Mouse (Mus musculus) hindbrain, embryonic 13.5 days (tissue): Measurements from ENCODE around the gene Gm20388. TPM values are rescaled to one million over a fixed set of nuclear protein-coding genes. Genes with fewer than 3 reads are reported as not detected.

ENCODE experiments used
- ATAC-seq: fragments of 200-750 bp; cut with Nextera tagmentation; 2 replicates; pipeline ENCODE4 v1.8.0; 2017; ENCODE audit warnings: moderate TSS enrichment; ENCODE audit not compliant: low FRiP score
- H3K27ac ChIP-seq: fragments of 300-500 bp; sonication (generic); 2 replicates; pipeline ENCODE4 v1.5.1; 2015; ENCODE audit warnings: inconsistent platforms, mild to moderate bottlenecking, moderate library complexity
- H3K27me3 ChIP-seq: fragments of 300-500 bp; sonication (generic); 2 replicates; pipeline ENCODE4 v1.6.1; 2015; ENCODE audit warnings: mild to moderate bottlenecking, inconsistent platforms
- H3K36me3 ChIP-seq: fragments of 300-500 bp; sonication (generic); 2 replicates; pipeline ENCODE4 v1.6.1; 2015; ENCODE audit warnings: mild to moderate bottlenecking, inconsistent platforms
- H3K4me1 ChIP-seq: fragments of 300-500 bp; sonication (generic); replicated peaks from 2 replicates; pipeline ENCODE4 v1.6.1; 2015; ENCODE audit warnings: inconsistent platforms
- H3K4me2 ChIP-seq: fragments of 300-500 bp; sonication (generic); 2 replicates; pipeline ENCODE4 v1.6.1; 2015; ENCODE audit warnings: inconsistent platforms, mild to moderate bottlenecking, moderate library complexity
- H3K4me3 ChIP-seq: fragments of 300-500 bp; sonication (generic); 2 replicates; pipeline ENCODE4 v1.5.1; 2015; ENCODE audit warnings: mild to moderate bottlenecking, inconsistent platforms
- H3K9ac ChIP-seq: fragments of 300-500 bp; sonication (generic); 2 replicates; pipeline ENCODE4 v1.6.1; 2015; ENCODE audit warnings: mild to moderate bottlenecking, inconsistent platforms
- H3K9me3 ChIP-seq: fragments of 300-500 bp; sonication (generic); 2 replicates; pipeline ENCODE4 v1.6.1; 2016; ENCODE audit warnings: inconsistent platforms
- WGBS: fragments of 180-500 bp; shearing (Covaris S2); methylation state at CpG from one replicate; pipeline ENCODE4 v1.1.7; 2015; 5-methylcytosine and 5-hydroxymethylcytosine counted together
- polyA plus RNA-seq: library from polyadenylated mRNA; unstranded; fragments of >200 nt; fragmentation: Nextera tagmentation; extraction: Ambion mirVana; gene quantifications from 2 replicates; pipeline ENCODE4 v1.2.1, GENCODE M21; 2015

The Gm20388 gene
- polyA plus RNA-seq, 1 experiment from 2014 or later, result 1.9 TPM

DNA sequence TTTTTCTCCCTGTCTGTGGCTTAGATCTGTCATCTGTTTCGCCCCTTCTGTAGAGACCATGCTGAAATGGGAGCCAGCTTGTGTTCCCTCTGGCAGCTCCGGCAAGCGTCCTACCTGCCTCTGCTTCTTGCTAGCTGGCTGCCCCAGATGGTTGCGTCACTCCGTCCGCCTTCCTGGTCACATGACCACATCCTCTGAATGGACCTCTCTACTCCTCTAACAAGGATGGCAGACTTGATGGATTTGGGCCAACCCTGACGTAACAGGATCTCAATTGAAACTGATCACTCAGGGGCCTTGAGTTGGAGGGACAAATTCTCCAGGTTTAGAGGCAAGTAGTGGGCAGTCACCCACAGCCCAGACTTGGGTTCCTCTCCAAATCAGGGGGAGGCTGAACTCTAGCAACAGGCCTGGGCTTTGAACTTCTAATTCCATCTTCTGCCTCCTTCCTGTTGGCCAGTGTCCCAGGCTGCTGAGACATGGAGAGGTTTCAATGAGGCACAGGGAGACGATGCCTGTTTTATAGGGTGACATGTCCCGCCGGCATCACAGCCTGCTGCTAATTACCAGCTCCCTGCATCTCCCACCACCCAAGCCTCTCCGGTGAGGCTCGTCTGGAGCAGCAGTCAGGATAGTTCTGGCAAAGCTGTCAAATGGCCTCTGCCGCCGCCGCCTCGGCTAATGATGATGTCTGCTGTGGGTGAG lies 2279.9 kb downstream of the Gm20388 start:
- Histone ChIP-seq H3K27me3 (no peaks in the 10 kb centered on the region), H3K4me3 (no peak overlapping the region), H3K36me3 (no peaks in the 10 kb centered on the region), H3K4me1 (peaks cover 36% of the 10 kb centered on the region), H3K9ac (no peak overlapping the region), H3K4me2 (no peak overlapping the region), H3K9me3 (no peaks in the 10 kb centered on the region), H3K27ac (peak overlapping the region; percentile 25; the same call in 1 of the 2 replicates)
- 45% methylated on average over 16 of the region's 16 CpGs for WGBS
- ATAC-seq, result no peak

DNA sequence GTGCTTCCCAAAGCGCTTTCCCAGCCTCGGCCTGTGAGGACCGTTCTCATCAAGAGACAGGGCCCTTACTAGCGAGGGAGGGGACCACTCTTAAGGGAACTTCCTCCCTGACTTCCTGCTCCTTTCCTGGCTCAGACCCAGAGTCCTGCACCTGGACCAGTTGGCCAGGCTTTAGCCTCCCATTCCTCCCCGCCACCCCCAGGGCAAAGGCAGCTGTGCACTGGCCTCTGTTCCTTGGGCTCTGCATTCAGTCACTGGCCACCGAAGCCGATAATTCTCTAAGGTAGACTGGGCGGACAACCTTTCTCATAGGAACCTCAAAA lies 2280.4 kb downstream of the Gm20388 start:
- Histone ChIP-seq H3K4me3 (no peak overlapping the region), H3K27ac (peak overlapping the region; percentile 25; the same call in 1 of the 2 replicates), H3K9me3 (no peaks in the 10 kb centered on the region), H3K4me1 (peaks cover 36% of the 10 kb centered on the region), H3K36me3 (no peaks in the 10 kb centered on the region), H3K27me3 (no peaks in the 10 kb centered on the region), H3K4me2 (no peak overlapping the region), H3K9ac (no peak overlapping the region)
- WGBS, result 84% methylated on average over 8 of the region's 8 CpGs
- no peak for ATAC-seq

DNA sequence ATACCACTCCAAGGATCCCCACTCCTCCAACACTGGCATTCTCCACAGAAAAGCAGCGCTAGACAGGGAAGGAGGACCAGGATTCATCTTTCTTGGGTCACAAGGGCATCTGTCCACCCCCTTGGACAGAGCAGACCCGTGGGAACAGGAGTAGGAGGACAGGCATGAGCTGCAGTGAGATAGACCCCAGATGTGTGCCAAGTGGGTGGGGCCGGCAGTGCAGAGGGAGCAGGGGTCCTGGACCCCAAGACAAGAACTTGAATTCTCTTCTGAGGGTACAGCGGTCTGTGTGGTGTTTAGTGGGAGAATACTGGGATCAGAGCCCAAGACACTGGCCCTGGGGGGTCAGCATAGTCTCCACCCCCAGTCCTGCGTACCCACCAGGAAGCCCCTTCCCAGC lies 2282.1 kb downstream of the Gm20388 start:
- no peaks in the 10 kb centered on the region for H3K9me3 ChIP-seq
- H3K36me3 ChIP-seq, result no peaks in the 10 kb centered on the region
- no peak overlapping the region for H3K9ac ChIP-seq
- no peak overlapping the region for H3K4me2 ChIP-seq
- no peak overlapping the region for H3K27ac ChIP-seq
- H3K4me1 ChIP-seq, result peaks cover 36% of the 10 kb centered on the region
- no peaks in the 10 kb centered on the region for H3K27me3 ChIP-seq
- no peak for ATAC-seq
- 78% methylated on average over 5 of the region's 5 CpGs for WGBS
- no peak overlapping the region for H3K4me3 ChIP-seq

DNA sequence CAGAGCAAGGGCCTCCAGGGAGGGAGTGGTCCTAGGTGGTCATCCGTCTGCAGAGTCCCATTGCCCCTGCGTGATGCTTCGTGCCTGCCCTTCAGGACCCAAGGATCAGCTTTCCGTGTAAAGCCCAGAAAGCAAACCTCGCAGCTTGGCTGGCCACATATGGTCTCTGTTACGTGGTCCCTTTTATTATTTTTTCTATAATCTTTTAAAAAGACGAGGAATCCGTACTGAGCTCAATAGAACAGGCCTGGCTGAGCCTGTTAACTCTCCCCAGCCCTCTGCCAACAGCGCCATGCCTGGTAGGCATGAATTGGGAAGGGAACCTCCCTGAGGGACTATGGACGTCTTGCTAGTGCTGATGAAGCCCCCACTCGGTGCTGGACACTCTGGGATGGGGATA lies 2282.9 kb downstream of the Gm20388 start:
- Histone ChIP-seq H3K4me2 (no peak overlapping the region), H3K27me3 (no peaks in the 10 kb centered on the region), H3K4me1 (peaks cover 36% of the 10 kb centered on the region), H3K9me3 (no peaks in the 10 kb centered on the region), H3K4me3 (no peak overlapping the region), H3K36me3 (no peaks in the 10 kb centered on the region), H3K9ac (no peak overlapping the region), H3K27ac (peak overlapping the region; percentile 30; the same call in 1 of the 2 replicates)
- ATAC-seq, result no peak
- 77% methylated on average over 11 of the region's 11 CpGs for WGBS

DNA sequence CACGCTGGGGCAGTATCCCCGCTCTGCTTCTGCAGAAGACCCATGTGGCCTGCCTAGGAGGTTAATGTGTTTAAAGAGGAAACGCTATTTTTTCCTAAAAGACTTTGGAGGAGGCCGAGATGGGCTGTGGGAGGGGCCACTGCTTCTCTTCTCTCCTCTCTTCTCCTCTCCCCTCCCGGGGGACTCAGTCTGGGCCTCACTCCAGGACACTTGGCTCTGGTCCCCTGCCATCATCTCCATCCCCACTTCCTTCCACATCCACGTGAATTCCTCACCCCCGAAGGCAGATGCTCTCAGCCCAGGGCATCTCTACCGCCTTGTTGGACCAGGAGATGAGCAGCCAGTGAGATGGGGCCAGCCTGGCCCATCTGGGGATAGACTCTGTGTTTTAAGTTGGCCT lies 2283.8 kb downstream of the Gm20388 start:
- no peak overlapping the region for H3K4me3 ChIP-seq
- no peaks in the 10 kb centered on the region for H3K27me3 ChIP-seq
- H3K27ac ChIP-seq, result no peak overlapping the region
- H3K36me3 ChIP-seq, result no peaks in the 10 kb centered on the region
- 74% methylated on average over 8 of the region's 8 CpGs for WGBS
- H3K4me2 ChIP-seq, result no peak overlapping the region
- H3K9ac ChIP-seq, result no peak overlapping the region
- H3K9me3 ChIP-seq, result no peaks in the 10 kb centered on the region
- ATAC-seq, result no peak
- peaks cover 36% of the 10 kb centered on the region for H3K4me1 ChIP-seq

DNA sequence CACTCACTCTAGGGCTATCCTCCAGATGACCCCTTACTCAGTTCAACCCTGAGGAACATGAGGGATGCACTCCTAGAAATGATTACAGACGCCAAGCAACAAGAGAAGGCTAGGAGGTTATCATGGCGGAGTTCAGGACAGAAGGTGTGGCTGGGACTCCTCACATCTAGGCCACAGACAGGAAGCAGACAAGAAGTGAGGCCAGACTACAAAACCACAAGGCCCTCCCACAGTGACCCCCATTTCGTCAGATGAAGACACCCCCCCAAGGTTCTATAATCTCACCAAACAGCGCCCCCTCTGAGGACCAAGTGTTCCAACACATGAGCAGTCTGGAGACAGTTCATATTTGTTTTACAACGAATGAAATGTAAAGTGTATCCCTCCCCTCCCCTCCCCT lies 2286.7 kb downstream of the Gm20388 start:
- H3K27me3 ChIP-seq, result no peaks in the 10 kb centered on the region
- ATAC-seq, result no peak
- peaks cover 20% of the 10 kb centered on the region for H3K4me1 ChIP-seq
- H3K36me3 ChIP-seq, result no peaks in the 10 kb centered on the region
- H3K27ac ChIP-seq, result no peak overlapping the region
- no peak overlapping the region for H3K4me2 ChIP-seq
- WGBS, result 72% methylated on average over 5 of the region's 5 CpGs
- H3K4me3 ChIP-seq, result no peak overlapping the region
- H3K9ac ChIP-seq, result no peak overlapping the region
- H3K9me3 ChIP-seq, result no peaks in the 10 kb centered on the region

DNA sequence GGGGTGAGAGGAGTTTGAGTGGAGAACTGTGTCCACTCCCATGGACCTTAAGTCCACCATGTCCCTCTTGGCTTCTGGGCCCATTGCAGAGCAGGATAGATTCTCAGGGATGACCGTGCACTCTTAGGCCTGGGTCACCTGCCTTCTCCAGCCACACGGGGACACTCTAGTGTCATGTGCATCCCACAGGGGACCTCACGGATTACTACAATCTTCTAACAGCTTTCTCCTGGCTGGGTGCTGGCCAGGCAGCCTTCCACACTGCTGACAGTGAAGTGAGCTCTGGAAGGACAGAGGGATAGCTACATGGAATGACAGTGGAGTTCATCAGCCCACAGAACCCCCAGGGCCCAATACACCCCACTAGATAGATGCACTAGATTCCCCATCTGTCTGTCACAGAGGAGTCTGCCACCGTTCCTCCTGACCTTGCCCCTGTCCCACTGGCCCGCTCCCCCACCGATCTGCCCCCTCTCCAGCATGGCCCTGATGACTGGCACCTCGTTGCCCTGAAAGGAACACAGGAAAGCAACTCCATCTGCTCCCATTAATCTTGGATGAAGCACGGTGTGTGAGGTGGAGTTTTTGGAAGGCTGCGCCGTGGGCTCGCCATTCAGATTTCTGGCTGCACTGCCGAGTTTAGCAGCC lies 2287.9 kb downstream of the Gm20388 start:
- no peaks in the 10 kb centered on the region for H3K36me3 ChIP-seq
- no peak overlapping the region for H3K4me2 ChIP-seq
- no peak overlapping the region for H3K27ac ChIP-seq
- no peak overlapping the region for H3K9ac ChIP-seq
- H3K4me1 ChIP-seq, result peaks cover 16% of the 10 kb centered on the region
- no peak overlapping the region for H3K4me3 ChIP-seq
- 72% methylated on average over 12 of the region's 12 CpGs for WGBS
- no peaks in the 10 kb centered on the region for H3K27me3 ChIP-seq
- H3K9me3 ChIP-seq, result no peaks in the 10 kb centered on the region
- no peak for ATAC-seq

DNA sequence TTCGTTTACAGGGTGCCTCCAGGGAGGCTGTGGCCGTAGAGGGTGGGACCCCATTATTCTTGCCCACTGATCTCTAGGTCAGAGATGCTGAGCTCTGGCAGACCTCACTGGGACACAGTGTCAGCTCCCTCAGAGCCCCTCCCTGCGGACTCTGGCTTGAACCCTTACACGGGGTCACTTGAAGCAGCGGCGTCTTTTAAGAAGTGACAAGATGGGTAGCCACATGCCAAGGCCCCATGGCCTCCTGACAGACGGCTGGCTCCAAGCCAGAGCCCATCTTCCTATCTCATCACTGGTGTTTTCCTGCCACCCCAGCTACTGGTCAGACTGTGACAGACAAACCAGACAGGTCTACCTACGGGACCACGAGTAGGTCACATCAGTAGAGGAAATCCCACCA lies 2288.6 kb downstream of the Gm20388 start:
- peaks cover 13% of the 10 kb centered on the region for H3K4me1 ChIP-seq
- 85% methylated on average over 9 of the region's 9 CpGs for WGBS
- no peaks in the 10 kb centered on the region for H3K27me3 ChIP-seq
- H3K36me3 ChIP-seq, result no peaks in the 10 kb centered on the region
- no peak overlapping the region for H3K9ac ChIP-seq
- H3K9me3 ChIP-seq, result no peaks in the 10 kb centered on the region
- no peak overlapping the region for H3K4me2 ChIP-seq
- no peak overlapping the region for H3K27ac ChIP-seq
- H3K4me3 ChIP-seq, result no peak overlapping the region
- ATAC-seq, result no peak

DNA sequence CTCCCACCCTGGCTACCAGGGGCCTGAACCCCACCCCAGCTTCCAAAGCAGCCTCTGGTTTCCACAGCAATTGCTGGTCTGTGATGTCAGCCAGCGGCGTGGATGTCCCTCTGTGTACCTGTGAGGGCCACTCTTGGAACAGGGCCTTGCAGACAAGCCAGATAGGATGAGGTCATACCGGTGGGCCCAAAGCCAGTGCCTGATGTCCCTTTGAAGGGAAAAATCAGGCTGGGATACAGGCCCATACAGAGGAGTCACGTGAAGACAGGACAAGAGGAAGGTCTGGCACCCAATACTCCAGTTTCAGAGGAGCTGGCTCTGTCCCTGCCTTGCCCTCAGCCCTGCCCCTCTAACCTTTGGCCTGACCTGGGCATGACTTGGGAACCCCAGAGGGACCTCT lies 2289.2 kb downstream of the Gm20388 start:
- Histone ChIP-seq H3K4me2 (no peak overlapping the region), H3K27ac (no peak overlapping the region), H3K4me3 (no peak overlapping the region), H3K9me3 (no peaks in the 10 kb centered on the region), H3K27me3 (no peaks in the 10 kb centered on the region), H3K4me1 (peaks cover 6% of the 10 kb centered on the region), H3K36me3 (no peaks in the 10 kb centered on the region), H3K9ac (no peak overlapping the region)
- WGBS, result 89% methylated on average over 4 of the region's 4 CpGs
- no peak for ATAC-seq

DNA sequence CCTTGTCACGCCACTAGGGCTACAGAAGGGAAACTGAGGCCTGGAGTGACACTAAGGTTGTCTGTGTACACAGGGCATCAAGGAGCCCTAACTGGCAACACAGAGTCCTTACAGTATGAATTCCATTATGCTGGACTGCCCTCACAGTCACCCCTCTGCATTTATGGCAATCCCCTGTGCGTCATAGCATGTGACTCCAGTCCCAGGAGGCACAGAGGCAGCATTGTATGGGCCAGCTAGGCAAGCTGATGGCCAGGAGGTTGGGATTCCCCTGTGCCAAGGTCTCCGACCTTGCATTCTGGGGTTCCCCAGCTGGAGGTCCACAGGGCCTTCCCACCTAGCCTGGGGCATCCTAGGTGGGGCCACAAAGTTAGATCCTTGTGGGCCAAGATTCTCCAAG lies 2300.9 kb downstream of the Gm20388 start:
- ATAC-seq, result no peak
- H3K4me1 ChIP-seq, result no peaks in the 10 kb centered on the region
- no peaks in the 10 kb centered on the region for H3K36me3 ChIP-seq
- H3K9me3 ChIP-seq, result peaks cover 4% of the 10 kb centered on the region; the same call in 1 of the 2 replicates
- H3K27me3 ChIP-seq, result no peaks in the 10 kb centered on the region
- no peak overlapping the region for H3K9ac ChIP-seq
- H3K4me3 ChIP-seq, result no peak overlapping the region
- no peak overlapping the region for H3K4me2 ChIP-seq
- no peak overlapping the region for H3K27ac ChIP-seq
- WGBS, result 73% methylated on average over 3 of the region's 3 CpGs

DNA sequence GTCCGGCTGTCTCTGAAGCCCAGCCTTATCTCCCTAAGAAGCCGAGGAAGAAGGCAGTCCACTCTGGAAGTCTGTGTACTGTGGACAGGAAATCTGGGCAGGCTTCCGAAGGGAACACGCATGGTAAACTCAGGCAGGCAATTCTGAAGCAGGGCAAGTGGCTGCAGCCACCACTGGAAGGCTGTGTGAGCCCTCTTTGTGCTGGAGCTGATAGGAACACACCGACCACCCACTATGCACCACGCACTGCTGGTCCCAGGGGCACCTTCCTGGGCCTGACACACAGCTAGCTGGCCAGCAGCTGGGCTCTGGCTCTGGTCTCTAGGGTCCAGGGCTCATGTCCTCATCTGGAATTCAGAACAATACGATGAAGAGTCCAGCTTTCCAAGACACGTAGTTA lies 2305.0 kb downstream of the Gm20388 start:
- no peaks in the 10 kb centered on the region for H3K4me1 ChIP-seq
- WGBS, result 76% methylated on average over 8 of the region's 8 CpGs

DNA sequence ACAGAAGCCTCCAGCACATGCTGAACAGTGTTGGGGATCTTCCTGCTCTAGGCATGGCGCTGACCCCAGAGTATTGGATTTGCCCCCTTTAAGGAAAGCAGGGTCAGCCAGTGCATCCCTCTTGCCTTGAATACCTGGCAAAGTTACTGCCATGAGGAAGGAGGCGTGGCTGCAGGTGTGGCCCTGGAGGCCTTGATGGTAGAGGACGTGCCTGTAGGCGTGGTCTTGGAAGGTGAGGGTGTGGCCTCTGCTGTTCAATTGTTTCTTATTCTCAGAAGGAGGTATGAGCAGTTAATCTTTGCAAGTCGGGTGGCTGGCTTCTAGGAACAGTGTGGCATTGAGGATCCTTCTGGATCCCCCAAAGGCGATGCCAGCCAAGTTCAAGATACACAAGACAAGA lies 2305.8 kb downstream of the Gm20388 start:
- H3K9me3 ChIP-seq, result no peaks in the 10 kb centered on the region
- H3K36me3 ChIP-seq, result no peaks in the 10 kb centered on the region
- H3K4me3 ChIP-seq, result no peak overlapping the region
- H3K4me2 ChIP-seq, result no peak overlapping the region
- H3K27ac ChIP-seq, result no peak overlapping the region
- no peak overlapping the region for H3K9ac ChIP-seq
- H3K4me1 ChIP-seq, result no peaks in the 10 kb centered on the region
- 75% methylated on average over 6 of the region's 6 CpGs for WGBS
- no peak for ATAC-seq
- no peaks in the 10 kb centered on the region for H3K27me3 ChIP-seq

More for the DNA sequence above, 2305.0 kb downstream of the Gm20388 start:
- H3K4me2 ChIP-seq, result no peak overlapping the region
- no peak overlapping the region for H3K27ac ChIP-seq
- no peaks in the 10 kb centered on the region for H3K36me3 ChIP-seq
- H3K9me3 ChIP-seq, result no peaks in the 10 kb centered on the region
- ATAC-seq, result no peak
- H3K27me3 ChIP-seq, result no peaks in the 10 kb centered on the region
- H3K9ac ChIP-seq, result no peak overlapping the region
- no peak overlapping the region for H3K4me3 ChIP-seq
